Comparison of ENCODE assay signal across 20 mouse cellular contexts in the genomic region with DNA sequence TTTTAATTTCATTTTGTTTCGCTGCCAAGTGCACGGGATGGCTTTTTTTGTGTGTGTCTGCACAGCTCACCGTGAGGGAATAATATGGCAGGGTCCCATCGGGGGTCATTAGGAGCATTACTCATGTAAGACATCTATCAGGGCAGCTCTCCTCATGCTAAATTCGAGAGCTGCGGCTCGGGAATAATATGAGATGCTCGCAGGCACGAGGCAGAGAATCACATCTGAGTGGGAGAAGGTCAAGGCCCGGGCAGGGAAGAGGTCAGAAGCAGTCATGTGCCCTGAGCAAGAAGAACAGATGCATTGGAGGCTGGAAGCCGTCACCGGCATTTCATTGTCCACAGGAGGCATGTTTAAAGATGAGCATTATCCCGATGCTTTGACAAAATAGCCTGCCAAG.
DNase-seq lines count a peak whose midpoint lies in the region; ATAC-seq lines count a peak whose summit lies in the region.
"Had no signal": no experiment of that assay in that cellular context is flagged by ENCODE, and none has a peak within 500 bp of the region (broad histone marks: within the 10 kb centered on the region; RNA-seq: fewer than 3 reads in every experiment).

No protein-coding gene starts in this region.

- peak overlapping the region; percentile 3; the same call in 1 of the 2 replicates for H3K4me2 ChIP-seq in hindbrain, embryonic 11.5 days (replicated peaks; ENCODE audit: low read depth, low read length)
- H3K4me2 ChIP-seq in midbrain, embryonic 14.5 days (ENCODE audit: low read length) = peak overlapping the region; percentile 44
- H3K4me2 ChIP-seq: heart, embryonic 11.5 days; liver, embryonic 12.5 days had no signal

- H3K36me3 ChIP-seq in hindbrain, embryonic 11.5 days (ENCODE audit: control insufficient read depth, insufficient read depth, low read length) = no peaks in the 10 kb centered on the region
- H3K36me3 ChIP-seq in midbrain, embryonic 14.5 days (ENCODE audit: control insufficient read depth, insufficient read depth, low read length) = no peaks in the 10 kb centered on the region
- H3K36me3 ChIP-seq: forebrain, embryonic 10.5 days; G1E; liver, embryonic 12.5 days had no signal

- no peaks in the 10 kb centered on the region for H3K27me3 ChIP-seq in hindbrain, embryonic 11.5 days (ENCODE audit: control insufficient read depth, insufficient read depth, low read length)
- no peaks in the 10 kb centered on the region for H3K27me3 ChIP-seq in midbrain, embryonic 14.5 days (ENCODE audit: control insufficient read depth, insufficient read depth, low read length)
- H3K27me3 ChIP-seq: liver, embryonic 12.5 days had no signal

- no peak overlapping the region for H3K9ac ChIP-seq in hindbrain, embryonic 11.5 days (ENCODE audit: low read depth, low read length)
- no peak overlapping the region; the same call in 1 of the 2 replicates for H3K9ac ChIP-seq in midbrain, embryonic 14.5 days (replicated peaks; ENCODE audit: low read length)
- H3K9ac ChIP-seq: liver, embryonic 12.5 days had no signal

- no peak overlapping the region for H3K4me3 ChIP-seq in hindbrain, embryonic 11.5 days (ENCODE audit: low read depth, low read length)
- H3K4me3 ChIP-seq in midbrain, embryonic 14.5 days (replicated peaks; ENCODE audit: low read depth, low read length) = no peak overlapping the region; the same call in 1 of the 2 replicates
- H3K4me3 ChIP-seq: forebrain, embryonic 10.5 days; liver, embryonic 12.5 days; myocyte had no signal

- peak overlapping the region; percentile 87 for H3K27ac ChIP-seq in hindbrain, embryonic 11.5 days (ENCODE audit: low read depth, low read length)
- H3K27ac ChIP-seq in midbrain, embryonic 14.5 days (replicated peaks; ENCODE audit: low read depth, low read length) = peak overlapping the region; percentile 77
- H3K27ac ChIP-seq: forebrain, embryonic 10.5 days; liver, embryonic 12.5 days had no signal

- peaks cover 6% of the 10 kb centered on the region for H3K4me1 ChIP-seq in hindbrain, embryonic 11.5 days (replicated peaks; ENCODE audit: control insufficient read depth, insufficient read depth, low read length)
- peaks cover 35% of the 10 kb centered on the region for H3K4me1 ChIP-seq in midbrain, embryonic 14.5 days (ENCODE audit: control insufficient read depth, insufficient read depth, low read length)

- no peaks in the 10 kb centered on the region for H3K9me3 ChIP-seq in hindbrain, embryonic 11.5 days (ENCODE audit: control insufficient read depth, low read length)
- no peaks in the 10 kb centered on the region for H3K9me3 ChIP-seq in midbrain, embryonic 14.5 days (ENCODE audit: control insufficient read depth, low read length)
- H3K9me3 ChIP-seq: forebrain, embryonic 10.5 days; liver, embryonic 12.5 days had no signal

- WGBS in hindbrain, embryonic 11.5 days = 14% methylated on average over 13 of the region's 13 CpGs
- WGBS in midbrain, embryonic 14.5 days = 11% methylated on average over 13 of the region's 13 CpGs

- 0 out of 2 replicates have a peak, but pooled peaks have one; percentile 43 for ATAC-seq in cerebellum, adult (ENCODE audit: insufficient number of reproducible peaks, low FRiP score, low TSS enrichment)
- ATAC-seq in hindbrain, embryonic 11.5 days (ENCODE audit: low FRiP score) = peak; percentile 78
- peak; percentile 71; the same call in 1 of the 2 replicates for ATAC-seq in midbrain, embryonic 14.5 days (ENCODE audit: low FRiP score, low TSS enrichment)
- ATAC-seq in erythroid progenitor cell, adult 5-6 weeks (replicated peaks; ENCODE audit: low FRiP score, poor library complexity, severe bottlenecking) = no peak
- ATAC-seq: activated CD4-positive, CD25-positive, alpha-beta regulatory T cell, adult 4 months; inflammation-experienced regulatory T-cells, adult 6 months; liver, embryonic 12.5 days had no signal

- no peak for DNase-seq in cerebellum, adult 8-10 months
- DNase-seq in cerebellum, postnatal 14 days = peak; percentile 11 to 22
- DNase-seq in hindbrain, embryonic 11.5 days (ENCODE audit: low spot score) = peak; percentile 48
- peak; percentile 73 for DNase-seq in midbrain, embryonic 14.5 days
- DNase-seq in thymus, postnatal 14 days = no peak
- DNase-seq in testis, postnatal 14 days (ENCODE audit: low spot score) = no peak
- DNase-seq: B cell, adult 2 months; kidney, postnatal 14 days; layer of hippocampus, postnatal 36 days; lung, postnatal 10 days; right cerebral cortex, adult 18-20 months had no signal

Comparison
In these comparisons a context has a peak if more than half of its experiments do, and no peak if none do; other contexts are left out.
1. DNase-seq: peak in cerebellum, postnatal 14 days (2 of 2), hindbrain, embryonic 11.5 days (single experiment) and midbrain, embryonic 14.5 days (single experiment); none in cerebellum, adult 8-10 months (single experiment), thymus, postnatal 14 days (single experiment) and testis, postnatal 14 days (single experiment).